Mouse (Mus musculus) ES-Bruce4 (cell line): ENCODE data around the gene Rae1.

Experiments
- CTCF ChIP-seq: IDR thresholded peaks from one replicate; pipeline ENCODE4 v1.8.1; 2011; ENCODE audit warnings: low read depth, low read length
- EP300 ChIP-seq: IDR thresholded peaks from 2 replicates; pipeline ENCODE4 v1.6.1; 2011; ENCODE audit warnings: low read depth, low read length; ENCODE audit not compliant: insufficient read depth
- POLR2A ChIP-seq: IDR thresholded peaks from one replicate; pipeline ENCODE4 v1.8.1; 2011; ENCODE audit warnings: low read length; ENCODE audit not compliant: insufficient read depth

DNA sequence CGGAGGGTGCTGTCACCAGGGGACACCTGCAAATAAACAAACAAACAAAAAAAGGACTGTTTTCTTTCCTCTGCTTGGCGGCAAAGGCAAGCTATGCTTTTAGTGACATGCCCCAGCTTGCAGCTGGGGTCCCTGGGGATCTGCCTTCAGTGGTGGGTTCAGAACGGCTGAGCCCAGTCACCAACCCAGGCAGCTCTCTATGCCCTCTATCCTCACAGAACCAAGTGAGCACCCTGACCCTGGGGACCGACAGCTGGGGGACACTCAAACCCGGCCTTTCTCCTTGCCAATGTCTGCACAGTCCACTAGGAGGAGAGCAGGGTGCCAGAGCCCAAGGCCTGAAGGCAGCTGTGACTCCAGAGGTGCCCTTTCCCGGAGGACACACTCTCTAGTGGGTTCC lies 49.9 kb downstream of the Rae1 start:
- TF ChIP-seq POLR2A, result no peak
- TF ChIP-seq CTCF, result no peak
- no peak for TF ChIP-seq EP300
